In the genomic region with DNA sequence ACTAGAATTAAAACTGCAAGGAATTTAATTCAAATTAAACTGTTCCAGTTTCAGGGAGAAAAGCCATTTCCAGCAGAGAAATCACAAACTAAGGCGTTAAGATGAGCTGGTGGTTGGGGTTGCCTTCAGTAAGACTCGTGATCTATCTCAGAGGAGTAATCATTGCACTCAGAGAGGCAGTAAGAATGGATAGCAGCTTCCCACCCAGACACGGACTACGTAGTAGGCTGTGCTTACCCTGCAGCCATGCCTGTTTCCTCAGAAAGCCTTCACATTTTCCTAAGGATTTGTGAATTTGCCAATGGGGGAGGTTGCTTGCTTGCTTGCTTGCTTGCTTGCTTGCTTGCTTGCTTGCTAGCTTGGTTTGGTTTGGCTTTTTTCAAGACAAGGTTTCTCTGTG, we compare ENCODE assay signal across 28 mouse cellular contexts. TPM values are rescaled to one million over a fixed set of nuclear protein-coding genes. Genes with fewer than 3 reads are reported as not detected.
DNase-seq lines count a peak whose midpoint lies in the region; ATAC-seq and TF ChIP-seq lines count a peak whose summit lies in the region.
"Had no signal": no experiment of that assay in that cellular context is flagged by ENCODE, and none has a peak within 500 bp of the region (broad histone marks: within the 10 kb centered on the region; RNA-seq: fewer than 3 reads in every experiment).

No protein-coding gene starts in this region.

- ATAC-seq in hindbrain, embryonic 13.5 days (ENCODE audit: low FRiP score) = peak; percentile 44; the same call in 1 of the 2 replicates
- no peak for ATAC-seq in hindbrain, embryonic 11.5 days (ENCODE audit: low FRiP score)
- no peak for ATAC-seq in neural tube, embryonic 13.5 days (ENCODE audit: low read depth)
- ATAC-seq in neural tube, embryonic 15.5 days (ENCODE audit: low FRiP score) = peak; percentile 71
- ATAC-seq in intestine, embryonic 15.5 days = no peak
- ATAC-seq: CD4-positive, CD25-positive, alpha-beta regulatory T cell, adult 4 months; forebrain, embryonic 15.5 days had no signal

- H3K27ac ChIP-seq in hindbrain, embryonic 13.5 days = peak overlapping the region; percentile 66
- H3K27ac ChIP-seq in hindbrain, embryonic 11.5 days (ENCODE audit: low read depth, low read length) = no peak overlapping the region
- H3K27ac ChIP-seq in neural tube, embryonic 13.5 days (replicated peaks) = 0 out of 2 replicates have a peak overlapping the region, but pooled peaks have one; percentile 28
- H3K27ac ChIP-seq in ES-E14 (ENCODE audit: insufficient read depth, low read depth, low read length, poor library complexity, severe bottlenecking) = peak overlapping the region; percentile 90
- peak overlapping the region; percentile 66 for H3K27ac ChIP-seq in neural tube, embryonic 15.5 days (replicated peaks)
- no peak overlapping the region for H3K27ac ChIP-seq in intestine, embryonic 15.5 days
- H3K27ac ChIP-seq: embryonic facial prominence, embryonic 10.5 days; embryonic facial prominence, embryonic 13.5 days; forebrain, embryonic 12.5 days; forebrain, embryonic 15.5 days; gastrocnemius, adult 2 months; heart, embryonic 15.5 days had no signal

- DNase-seq in hindbrain, embryonic 11.5 days (ENCODE audit: low spot score) = no peak
- DNase-seq in neural tube, embryonic 10.5 days (ENCODE audit: extremely low spot score, low spot score) = no peak
- no peak for DNase-seq in ES-E14 (ENCODE audit: low read depth, low spot score)
- no peak for DNase-seq in layer of hippocampus, postnatal 36 days
- DNase-seq: adrenal gland, adult 2 months; adrenal gland, postnatal 14 days; cerebellum, adult 11-12 months; cerebellum, adult 8-10 months; cerebellum, postnatal 36 days; embryo, embryonic 11 days; gastrocnemius, adult 2 months; gastrocnemius, postnatal 14 days; heart, adult 18-20 months; heart, postnatal 14 days; heart, postnatal 4 days had no signal

- no peaks in the 10 kb centered on the region for H3K9me3 ChIP-seq in hindbrain, embryonic 13.5 days
- no peaks in the 10 kb centered on the region for H3K9me3 ChIP-seq in hindbrain, embryonic 11.5 days (ENCODE audit: control insufficient read depth, low read length)
- H3K9me3 ChIP-seq in neural tube, embryonic 13.5 days = no peaks in the 10 kb centered on the region
- no peaks in the 10 kb centered on the region for H3K9me3 ChIP-seq in ES-E14 (ENCODE audit: control insufficient read depth, insufficient read depth, low read depth, low read length)
- no peaks in the 10 kb centered on the region for H3K9me3 ChIP-seq in neural tube, embryonic 15.5 days (replicated peaks)
- no peaks in the 10 kb centered on the region for H3K9me3 ChIP-seq in intestine, embryonic 15.5 days
- H3K9me3 ChIP-seq: embryonic facial prominence, embryonic 10.5 days; embryonic facial prominence, embryonic 13.5 days; forebrain, embryonic 12.5 days; forebrain, embryonic 15.5 days; heart, embryonic 12.5 days; heart, embryonic 15.5 days had no signal

- no peak overlapping the region for H3K4me2 ChIP-seq in hindbrain, embryonic 13.5 days
- no peak overlapping the region for H3K4me2 ChIP-seq in hindbrain, embryonic 11.5 days (replicated peaks; ENCODE audit: low read depth, low read length)
- no peak overlapping the region for H3K4me2 ChIP-seq in neural tube, embryonic 13.5 days
- no peak overlapping the region for H3K4me2 ChIP-seq in neural tube, embryonic 15.5 days
- no peak overlapping the region for H3K4me2 ChIP-seq in intestine, embryonic 15.5 days (replicated peaks)
- H3K4me2 ChIP-seq: embryonic facial prominence, embryonic 13.5 days; forebrain, embryonic 12.5 days; forebrain, embryonic 15.5 days; heart, embryonic 12.5 days; heart, embryonic 15.5 days; hindbrain, embryonic 14.5 days had no signal

- H3K27me3 ChIP-seq in hindbrain, embryonic 13.5 days = no peaks in the 10 kb centered on the region
- no peaks in the 10 kb centered on the region for H3K27me3 ChIP-seq in hindbrain, embryonic 11.5 days (ENCODE audit: control insufficient read depth, insufficient read depth, low read length)
- H3K27me3 ChIP-seq in neural tube, embryonic 13.5 days = no peaks in the 10 kb centered on the region
- H3K27me3 ChIP-seq in neural tube, embryonic 15.5 days (replicated peaks) = no peaks in the 10 kb centered on the region
- no peaks in the 10 kb centered on the region for H3K27me3 ChIP-seq in intestine, embryonic 15.5 days (replicated peaks)
- H3K27me3 ChIP-seq: embryonic facial prominence, embryonic 13.5 days; forebrain, embryonic 12.5 days; forebrain, embryonic 15.5 days; heart, embryonic 12.5 days; heart, embryonic 15.5 days had no signal

- H3K4me3 ChIP-seq in hindbrain, embryonic 13.5 days = no peak overlapping the region
- H3K4me3 ChIP-seq in hindbrain, embryonic 11.5 days (ENCODE audit: low read depth, low read length) = no peak overlapping the region
- no peak overlapping the region for H3K4me3 ChIP-seq in neural tube, embryonic 13.5 days
- H3K4me3 ChIP-seq in ES-E14 (ENCODE audit: insufficient read depth in 1 of 2, low read depth in 1 of 2, low read length in 2 of 2, poor library complexity in 1 of 2, severe bottlenecking in 1 of 2) = peak overlapping the region in 1 of 2 experiments; percentile 7; a peak in 1 of 4 replicates
- H3K4me3 ChIP-seq in neural tube, embryonic 15.5 days (replicated peaks) = no peak overlapping the region
- H3K4me3 ChIP-seq in intestine, embryonic 15.5 days (replicated peaks) = no peak overlapping the region
- H3K4me3 ChIP-seq: embryonic facial prominence, embryonic 10.5 days; embryonic facial prominence, embryonic 13.5 days; erythroblast, embryonic 14.5 days; forebrain, embryonic 12.5 days; forebrain, embryonic 15.5 days; gastrocnemius, adult 2 months; heart, embryonic 12.5 days; heart, embryonic 15.5 days had no signal

- H3K9ac ChIP-seq in hindbrain, embryonic 13.5 days = no peak overlapping the region
- H3K9ac ChIP-seq in hindbrain, embryonic 11.5 days (ENCODE audit: low read depth, low read length) = no peak overlapping the region
- no peak overlapping the region for H3K9ac ChIP-seq in neural tube, embryonic 13.5 days
- peak overlapping the region; percentile 56; the same call in 1 of the 2 replicates for H3K9ac ChIP-seq in ES-E14 (ENCODE audit: insufficient read depth, low read depth, low read length, poor library complexity, severe bottlenecking)
- no peak overlapping the region for H3K9ac ChIP-seq in neural tube, embryonic 15.5 days (replicated peaks)
- H3K9ac ChIP-seq in intestine, embryonic 15.5 days = no peak overlapping the region
- H3K9ac ChIP-seq: embryonic facial prominence, embryonic 13.5 days; forebrain, embryonic 12.5 days; forebrain, embryonic 15.5 days; heart, embryonic 12.5 days; heart, embryonic 15.5 days; hindbrain, embryonic 14.5 days had no signal

- H3K4me1 ChIP-seq in hindbrain, embryonic 13.5 days (replicated peaks) = 0 out of 2 replicates have a peak, but pooled peaks cover 5% of the 10 kb centered on the region
- no peaks in the 10 kb centered on the region for H3K4me1 ChIP-seq in hindbrain, embryonic 11.5 days (replicated peaks; ENCODE audit: control insufficient read depth, insufficient read depth, low read length)
- no peaks in the 10 kb centered on the region for H3K4me1 ChIP-seq in neural tube, embryonic 13.5 days (replicated peaks)
- H3K4me1 ChIP-seq in ES-E14 (ENCODE audit: control insufficient read depth in 2 of 2, insufficient read depth in 2 of 2, low read length in 2 of 2, poor library complexity in 1 of 2) = peaks cover 15 to 20% of the 10 kb centered on the region in 2 experiments
- peaks cover 5% of the 10 kb centered on the region; the same call in 1 of the 2 replicates for H3K4me1 ChIP-seq in neural tube, embryonic 15.5 days
- H3K4me1 ChIP-seq in intestine, embryonic 15.5 days (replicated peaks) = no peaks in the 10 kb centered on the region
- H3K4me1 ChIP-seq: embryonic facial prominence, embryonic 10.5 days; embryonic facial prominence, embryonic 13.5 days; forebrain, embryonic 12.5 days; forebrain, embryonic 15.5 days had no signal

- peaks cover 13% of the 10 kb centered on the region for H3K36me3 ChIP-seq in hindbrain, embryonic 13.5 days
- no peaks in the 10 kb centered on the region for H3K36me3 ChIP-seq in hindbrain, embryonic 11.5 days (ENCODE audit: control insufficient read depth, insufficient read depth, low read length)
- peaks cover 12% of the 10 kb centered on the region for H3K36me3 ChIP-seq in neural tube, embryonic 13.5 days
- no peaks in the 10 kb centered on the region for H3K36me3 ChIP-seq in ES-E14 (ENCODE audit: control insufficient read depth, insufficient read depth, low read length, poor library complexity, severe bottlenecking)
- peaks cover 8% of the 10 kb centered on the region for H3K36me3 ChIP-seq in neural tube, embryonic 15.5 days
- H3K36me3 ChIP-seq in intestine, embryonic 15.5 days = peaks cover 7% of the 10 kb centered on the region; the same call in 1 of the 2 replicates

- 90% methylated on average over 4 of the region's 4 CpGs for WGBS in hindbrain, embryonic 13.5 days
- WGBS in hindbrain, embryonic 11.5 days = 84% methylated on average over 4 of the region's 4 CpGs
- 68% methylated on average over 4 of the region's 4 CpGs for WGBS in neural tube, embryonic 13.5 days
- 54% methylated on average over 4 of the region's 4 CpGs for WGBS in neural tube, embryonic 15.5 days
- WGBS in intestine, embryonic 15.5 days = 85% methylated on average over 4 of the region's 4 CpGs

- in situ Hi-C loops in ES-E14 (cut with MboI; ENCODE audit: low sequenced_read_pairs in 2 of 2, unreplicated experiment in 2 of 2) = no loop called here

TF ChIP-seq in ES-E14, 5 proteins besides CTCF, POLR2A, EP300 and RAD21:
- TF ChIP-seq MAFK (IDR thresholded peaks at IDR 0.05; ENCODE audit: insufficient read depth, low read depth, low read length) (no peak), ZNF384 (IDR thresholded peaks at IDR 0.05; ENCODE audit: low read depth, low read length) (no peak), CHD2 (IDR thresholded peaks at IDR 0.05; ENCODE audit: low read depth, low read length) (no peak), ZC3H11A (IDR thresholded peaks at IDR 0.05; ENCODE audit: borderline replicate concordance, low read depth, low read length) (no peak), HCFC1 (IDR thresholded peaks at IDR 0.05; ENCODE audit: borderline replicate concordance, insufficient read depth, low read length) (no peak)

RNA-seq across cellular contexts. Expression of a gene that starts 47.5 kb away (rescaled TPM):
- 3.2 and 4.6 TPM in 2 replicates for polyA plus RNA-seq in hindbrain, embryonic 13.5 days (2015; fragmentation: Nextera tagmentation; extraction: Ambion mirVana)
- 13.0 and 13.1 TPM in 2 replicates for polyA plus RNA-seq in hindbrain, embryonic 11.5 days (2014; fragmentation: Nextera tagmentation; extraction: Ambion mirVana)
- 4.8 TPM in 2 replicates for polyA plus RNA-seq in neural tube, embryonic 13.5 days (2015; fragmentation: Nextera tagmentation; extraction: Ambion mirVana)
- 33.5 and 36.4 TPM in 2 replicates for total RNA-seq in ES-E14 (2012; rRNA removed)
- 2.9 and 3.3 TPM in 2 replicates for polyA plus RNA-seq in neural tube, embryonic 15.5 days (2015; fragmentation: Nextera tagmentation; extraction: Ambion mirVana)
- 1 to 10 TPM; 2.1 to 2.4 TPM for total RNA-seq in layer of hippocampus, postnatal 36 days (2021)
- 10.0 and 11.8 TPM in 2 replicates for polyA plus RNA-seq in intestine, embryonic 15.5 days (2015; fragmentation: Nextera tagmentation; extraction: Ambion mirVana)
- polyA plus RNA-seq: CD4-positive, CD25-positive, alpha-beta regulatory T cell, adult 4 months had no signal

Comparison
In these comparisons a context has a peak if more than half of its experiments do, and no peak if none do; other contexts are left out.
1. ATAC-seq: peak in hindbrain, embryonic 13.5 days (single experiment) and neural tube, embryonic 15.5 days (single experiment); none in hindbrain, embryonic 11.5 days (single experiment), neural tube, embryonic 13.5 days (single experiment) and intestine, embryonic 15.5 days (single experiment).
2. H3K27ac ChIP-seq: peak in hindbrain, embryonic 13.5 days (single experiment), neural tube, embryonic 13.5 days (single experiment), ES-E14 (single experiment) and neural tube, embryonic 15.5 days (single experiment); none in hindbrain, embryonic 11.5 days (single experiment) and intestine, embryonic 15.5 days (single experiment).